Mouse (Mus musculus) CH12.LX (cell line): ENCODE results near the gene Zbtb38. TPM values are rescaled to one million over a fixed set of nuclear protein-coding genes. Genes with fewer than 3 reads are reported as not detected.
A peak's percentile ranks its signal among the peaks of the same experiment; 100 is the strongest.

Experiments
- DNase-seq: peaks from one replicate; pipeline ENCODE4 v3.0.0-alpha.2; 2013; ENCODE audit errors: extremely low read depth
- H3K27ac ChIP-seq: 2 replicates; pipeline ENCODE4 v1.5.1; 2012; ENCODE audit warnings: low read depth, mild to moderate bottlenecking, control low read depth, moderate library complexity; ENCODE audit not compliant: insufficient read depth
- H3K27me3 ChIP-seq: replicated peaks from 2 replicates; pipeline ENCODE3; 2012; ENCODE audit warnings: inconsistent platforms
- H3K36me3 ChIP-seq, 2 experiments: replicated peaks in 1 of 2; 2 replicates each; pipeline versions ENCODE3 to v1.6.1; 2012; ENCODE audit warnings: inconsistent platforms in 1 of 2, low read length in 1 of 2, mild to moderate bottlenecking in 1 of 2, mixed read lengths in 1 of 2, moderate library complexity in 1 of 2; ENCODE audit not compliant: control insufficient read depth in 1 of 2, insufficient read depth in 1 of 2
- H3K4me1 ChIP-seq, 2 experiments: 2 replicates each; pipeline ENCODE4 v1.6.1; 2012; ENCODE audit warnings: inconsistent platforms in 1 of 2, moderate library complexity in 1 of 2; ENCODE audit not compliant: insufficient read depth in 2 of 2, control insufficient read depth in 1 of 2
- H3K4me2 ChIP-seq: 2 replicates; pipeline ENCODE4 v1.6.1; 2012; ENCODE audit warnings: low read depth, mild to moderate bottlenecking, control low read depth; ENCODE audit not compliant: poor library complexity, insufficient read depth, severe bottlenecking
- H3K4me3 ChIP-seq, 3 experiments: fragments of 150-350 bp in 1 of 3; sonication (generic) in 1 of 3; replicated peaks in 1 of 3; 2 replicates each; pipeline versions ENCODE3 to v1.5.1; 2011 to 2012; ENCODE audit warnings: low read depth in 2 of 3, low read length in 2 of 3, mild to moderate bottlenecking in 2 of 3, moderate library complexity in 2 of 3, control low read depth in 1 of 3, improper control_type of control experiment in 1 of 3, inconsistent platforms in 1 of 3, mixed read lengths in 1 of 3; ENCODE audit not compliant: poor library complexity in 1 of 3
- H3K79me2 ChIP-seq: replicated peaks from 2 replicates; pipeline ENCODE4 v1.6.1; 2012; ENCODE audit warnings: mild to moderate bottlenecking, moderate library complexity; ENCODE audit not compliant: control insufficient read depth, poor library complexity, insufficient read depth, severe bottlenecking; ENCODE audit errors: extremely low read depth
- H3K9ac ChIP-seq: 2 replicates; pipeline ENCODE4 v1.6.1; 2012; ENCODE audit warnings: low read depth, mild to moderate bottlenecking, control low read depth, moderate library complexity; ENCODE audit not compliant: insufficient read depth
- H3K9me3 ChIP-seq: replicated peaks from 2 replicates; pipeline ENCODE3; 2012; ENCODE audit warnings: low read length, inconsistent platforms, mixed read lengths
- BHLHE40 ChIP-seq: IDR thresholded peaks from 2 replicates; pipeline ENCODE4 v1.6.1; 2011; ENCODE audit warnings: mild to moderate bottlenecking, low read depth, low read length, improper control_type of control experiment
- CHD1 ChIP-seq: IDR thresholded peaks from 2 replicates; pipeline ENCODE4 v1.6.1; 2012; ENCODE audit warnings: low read depth, low read length, improper control_type of control experiment, inconsistent platforms
- CHD2 ChIP-seq: IDR thresholded peaks from 2 replicates; pipeline ENCODE4 v1.6.1; 2011; ENCODE audit warnings: low read length, improper control_type of control experiment
- CTCF ChIP-seq, 2 experiments: IDR thresholded peaks in 1 of 2; conservative IDR thresholded peaks in 1 of 2; 2 replicates each; pipeline ENCODE4 v1.5.1; 2011 to 2012; ENCODE audit warnings: low read depth in 2 of 2, low read length in 2 of 2, improper control_type of control experiment in 1 of 2, inconsistent platforms in 1 of 2, mild to moderate bottlenecking in 1 of 2, moderate library complexity in 1 of 2
- E2F4 ChIP-seq: IDR thresholded peaks from 2 replicates; pipeline ENCODE4 v1.6.1; 2011; ENCODE audit warnings: low read depth, low read length, improper control_type of control experiment; ENCODE audit not compliant: insufficient replicate concordance
- ELF1 ChIP-seq: IDR thresholded peaks from 2 replicates; pipeline ENCODE4 v1.6.1; 2014; ENCODE audit warnings: low read depth, mild to moderate bottlenecking, inconsistent platforms, low read length, improper control_type of control experiment
- GABPA ChIP-seq: IDR thresholded peaks from 2 replicates; pipeline ENCODE4 v1.6.1; 2012; ENCODE audit warnings: low read depth, low read length, improper control_type of control experiment, inconsistent platforms; ENCODE audit not compliant: insufficient replicate concordance
- JUN ChIP-seq: IDR thresholded peaks from 2 replicates; pipeline ENCODE4 v1.6.1; 2011; ENCODE audit warnings: low read depth, mild to moderate bottlenecking, low read length, improper control_type of control experiment, moderate library complexity; ENCODE audit not compliant: insufficient read depth
- MAFK ChIP-seq: IDR thresholded peaks from 2 replicates; pipeline ENCODE4 v1.6.1; 2011; ENCODE audit warnings: low read length, improper control_type of control experiment; ENCODE audit not compliant: insufficient replicate concordance
- MAX ChIP-seq: IDR thresholded peaks from 2 replicates; pipeline ENCODE4 v1.6.1; 2011; ENCODE audit warnings: low read length, improper control_type of control experiment
- MYC ChIP-seq: IDR thresholded peaks from 2 replicates; pipeline ENCODE4 v1.6.1; 2011; ENCODE audit warnings: low read depth, mild to moderate bottlenecking, improper control_type of control experiment, low read length
- NELFE ChIP-seq: IDR thresholded peaks from 2 replicates; pipeline ENCODE4 v1.6.1; 2011; ENCODE audit warnings: low read depth, low read length, improper control_type of control experiment
- NRF1 ChIP-seq: IDR thresholded peaks from 2 replicates; pipeline ENCODE4 v1.6.1; 2014; ENCODE audit warnings: low read depth, mild to moderate bottlenecking, inconsistent platforms, low read length, improper control_type of control experiment, moderate library complexity
- POLR2A ChIP-seq: IDR thresholded peaks from 2 replicates; pipeline ENCODE4 v1.6.1; 2011; ENCODE audit warnings: low read depth, mild to moderate bottlenecking, improper control_type of control experiment, low read length
- POLR2AphosphoS2 ChIP-seq: IDR thresholded peaks from 2 replicates; pipeline ENCODE4 v1.6.1; 2011; ENCODE audit warnings: low read depth, low read length, improper control_type of control experiment
- SIN3A ChIP-seq: IDR thresholded peaks from 2 replicates; pipeline ENCODE4 v1.6.1; 2012; ENCODE audit warnings: low read length, improper control_type of control experiment, inconsistent platforms
- SMC3 ChIP-seq: IDR thresholded peaks from 2 replicates; pipeline ENCODE4 v1.6.1; 2011; ENCODE audit warnings: low read depth, low read length, improper control_type of control experiment
- TBP ChIP-seq: conservative IDR thresholded peaks from 2 replicates; pipeline ENCODE4 v1.6.1; 2011; ENCODE audit warnings: low read depth, low read length, improper control_type of control experiment
- TCF12 ChIP-seq: IDR thresholded peaks from 2 replicates; pipeline ENCODE4 v1.6.1; 2014; ENCODE audit warnings: low read depth, mild to moderate bottlenecking, inconsistent platforms, low read length, improper control_type of control experiment
- UBTF ChIP-seq: IDR thresholded peaks from 2 replicates; pipeline ENCODE4 v1.6.1; 2012; ENCODE audit warnings: low read depth, mild to moderate bottlenecking, inconsistent platforms, low read length, improper control_type of control experiment, moderate library complexity
- USF1 ChIP-seq: IDR thresholded peaks from 2 replicates; pipeline ENCODE4 v1.6.1; 2014; ENCODE audit warnings: low read depth, mild to moderate bottlenecking, inconsistent platforms, low read length, improper control_type of control experiment
- USF2 ChIP-seq: conservative IDR thresholded peaks from 2 replicates; pipeline ENCODE4 v1.6.1; 2011; ENCODE audit warnings: low read depth, low read length, improper control_type of control experiment
- ZC3H11A ChIP-seq: IDR thresholded peaks from 2 replicates; pipeline ENCODE4 v1.6.1; 2012; ENCODE audit warnings: low read depth, mild to moderate bottlenecking, inconsistent platforms, low read length, improper control_type of control experiment
- ZKSCAN1 ChIP-seq: IDR thresholded peaks from 2 replicates; pipeline ENCODE4 v1.6.1; 2012; ENCODE audit warnings: low read depth, inconsistent platforms, low read length, improper control_type of control experiment, borderline replicate concordance
- ZMIZ1 ChIP-seq: IDR thresholded peaks from 2 replicates; pipeline ENCODE4 v1.6.1; 2012; ENCODE audit warnings: low read depth, mild to moderate bottlenecking, inconsistent platforms, low read length, improper control_type of control experiment
- dilution Hi-C: fragments of 300-500 bp; cut with MboI; formaldehyde crosslinking; loops from 2 replicates; pipeline ENCODE4 v1.14.3; 2020; ENCODE audit warnings: low sequenced_read_pairs; ENCODE audit not compliant: extremely low pct_unique_long_range_greater_than_20kb, extremely low pct_ligation_motif_present
- in situ Hi-C: fragments of 300-500 bp; cut with MboI; formaldehyde crosslinking; loops from 3 replicates; pipeline ENCODE4 v1.14.3; 2019; ENCODE audit warnings: low sequenced_read_pairs, low pct_ligation_motif_present, low pct_unique_long_range_greater_than_20kb, mixed read lengths
- polyA plus RNA-seq: library from polyadenylated mRNA; unstranded; fragments of >175 nt; gene quantifications from 2 replicates; pipeline ENCODE4 v1.2.1, GENCODE M21; 2012; ENCODE audit warnings: low read depth; ENCODE audit not compliant: insufficient read length
- total RNA-seq, 2 experiments: library from RNA; depleted of rRNA; stranded (reverse); fragments of 300-350 nt in 1 of 2; fragments of >200 nt in 1 of 2; gene quantifications; 2 replicates each; pipeline ENCODE4 v1.2.3; 2012 to 2014

The Zbtb38 gene
- total and polyA plus RNA-seq, 3 experiments, result 51.7 to 102 (median 68.8) TPM

DNA sequence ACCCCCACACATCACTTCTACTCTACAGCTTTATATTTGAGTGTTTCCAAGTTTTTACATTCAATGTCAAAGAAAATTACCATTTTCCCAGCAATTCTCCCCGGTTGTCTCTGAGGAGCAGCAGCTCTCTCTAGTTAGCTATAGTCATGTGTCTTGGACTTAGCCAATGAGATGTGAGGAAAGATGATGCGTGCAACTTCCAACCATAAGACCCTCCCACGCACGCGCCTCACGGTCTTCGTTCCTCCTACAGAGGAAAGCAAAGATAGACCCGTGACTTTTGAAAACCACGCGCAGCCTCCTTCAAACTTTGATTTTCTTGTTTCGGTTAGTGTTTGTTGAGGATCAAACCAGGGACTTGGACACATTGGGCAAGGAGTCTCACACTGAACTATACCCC is 2.0 kb downstream of the Zbtb38 start:
- peaks cover 16 to 50% of the 10 kb centered on the region in 2 experiments for H3K4me1 ChIP-seq
- DNase-seq, result peak; percentile 83
- peak overlapping the region; percentile 88 for H3K9ac ChIP-seq
- peak overlapping the region; percentile 67 to 75 (median 72) for H3K4me3 ChIP-seq
- peak overlapping the region; percentile 71 for H3K27ac ChIP-seq
- no peaks in the 10 kb centered on the region for H3K27me3 ChIP-seq
- TF ChIP-seq NRF1 (peak; percentile 78), POLR2A (peak; percentile 60), CHD2 (no peak), USF2 (peak; percentile 50), USF1 (peak; percentile 51), SIN3A (no peak), CHD1 (no peak), BHLHE40 (peak; percentile 88), MAX (peak; percentile 54; the same call in 1 of the 2 replicates), TBP (0 out of 2 replicates have a peak, but pooled peaks have one; percentile 72)
- peak overlapping the region; percentile 60 for H3K4me2 ChIP-seq
- H3K36me3 ChIP-seq, result peaks cover 43 to 54% of the 10 kb centered on the region in 2 experiments
- dilution Hi-C loops, result no loop called here
- H3K79me2 ChIP-seq, result peaks cover 37% of the 10 kb centered on the region
- H3K9me3 ChIP-seq, result peaks cover 40% of the 10 kb centered on the region
- in situ Hi-C loops, result no loop called here

DNA sequence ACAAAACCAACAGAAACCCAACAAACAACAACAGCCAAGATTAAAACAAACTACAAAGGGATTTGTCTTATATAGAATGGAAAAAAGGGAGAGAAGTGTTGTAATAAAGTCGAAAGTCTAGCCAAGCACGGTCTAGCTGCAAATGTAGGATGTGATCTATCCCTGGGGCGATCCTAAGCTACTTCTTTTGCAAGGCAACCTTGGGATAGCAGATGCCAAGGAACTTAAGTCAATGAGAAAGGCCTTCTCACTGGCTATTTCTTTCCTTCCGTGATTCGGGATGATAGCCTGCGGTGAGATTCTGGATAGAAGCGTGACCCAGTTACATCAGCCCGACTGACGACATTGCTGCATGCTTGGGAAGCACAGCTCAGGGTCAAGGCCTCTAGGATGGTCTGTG is 6.1 kb downstream of the Zbtb38 start:
- no peak overlapping the region for H3K4me2 ChIP-seq
- in situ Hi-C loops (no loop called here), dilution Hi-C loops (no loop called here)
- H3K9ac ChIP-seq, result no peak overlapping the region
- H3K36me3 ChIP-seq, result peaks cover 73 to 91% of the 10 kb centered on the region in 2 experiments
- peaks cover 32% of the 10 kb centered on the region for H3K79me2 ChIP-seq
- H3K27ac ChIP-seq, result no peak overlapping the region
- H3K9me3 ChIP-seq, result peaks cover 57% of the 10 kb centered on the region
- no peaks in the 10 kb centered on the region for H3K27me3 ChIP-seq
- peak; percentile 37; the same call in 1 of the 2 replicates for TF ChIP-seq POLR2A
- TF ChIP-seq E2F4, result no peak
- TF ChIP-seq, all 38 proteins: peak for 1
- Histone ChIP-seq H3K4me3 (no peak overlapping the region), H3K4me1 (peaks cover 16 to 55% of the 10 kb centered on the region in 2 experiments)
- no peak for DNase-seq

DNA sequence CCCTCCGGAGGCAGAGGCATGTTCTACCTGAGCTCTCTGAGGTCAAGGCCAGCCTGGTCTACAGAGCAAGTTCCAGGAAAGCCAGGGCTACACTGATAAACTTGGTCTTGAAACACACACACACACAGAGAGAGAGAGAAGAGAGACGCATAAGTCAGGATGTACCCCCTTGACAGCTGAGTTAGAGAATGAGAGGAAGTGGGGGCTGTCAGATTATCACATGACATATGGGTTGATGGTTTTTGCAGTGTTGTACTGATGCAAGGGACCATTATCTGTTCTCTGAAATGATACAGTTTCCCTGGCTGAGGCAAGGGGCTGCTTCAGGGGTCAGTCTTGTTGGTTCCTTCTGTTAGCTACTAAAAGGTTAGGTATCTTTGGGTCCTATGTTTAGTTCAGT is 7.7 kb downstream of the Zbtb38 start:
- Histone ChIP-seq H3K4me2 (no peak overlapping the region), H3K36me3 (peaks cover 63 to 85% of the 10 kb centered on the region in 2 experiments), H3K4me3 (no peak overlapping the region), H3K79me2 (peaks cover 17% of the 10 kb centered on the region), H3K9me3 (peaks cover 50% of the 10 kb centered on the region), H3K27me3 (no peaks in the 10 kb centered on the region), H3K4me1 (peaks cover 25 to 62% of the 10 kb centered on the region in 2 experiments), H3K27ac (peak overlapping the region; percentile 21; the same call in 1 of the 2 replicates), H3K9ac (no peak overlapping the region)
- dilution Hi-C loops, result no loop called here
- in situ Hi-C loops, result no loop called here
- DNase-seq, result no peak
- peak; percentile 59; the same call in 1 of the 2 replicates for TF ChIP-seq ZMIZ1
- TF ChIP-seq MAFK, result no peak
- no peak for TF ChIP-seq ZC3H11A
- no peak for TF ChIP-seq SMC3
- no peak for TF ChIP-seq ZKSCAN1
- no peak for TF ChIP-seq CTCF (conservative IDR thresholded peaks at IDR 0.05 in 1 of 2, IDR thresholded peaks at IDR 0.05 in 1 of 2; ENCODE audit: low read depth in 2 of 2, low read length in 2 of 2)
- peak; percentile 90 for TF ChIP-seq POLR2AphosphoS2
- TF ChIP-seq UBTF, result no peak
- no peak for TF ChIP-seq MYC
- TF ChIP-seq TCF12, result no peak
- no peak for TF ChIP-seq GABPA
- TF ChIP-seq E2F4, result no peak
- TF ChIP-seq JUN, result no peak
- no peak for TF ChIP-seq CHD1
- TF ChIP-seq TBP, result no peak
- TF ChIP-seq ELF1, result no peak
- no peak for TF ChIP-seq NELFE
- 0 out of 2 replicates have a peak, but pooled peaks have one; percentile 7 for TF ChIP-seq POLR2A
- TF ChIP-seq BHLHE40, result no peak
